In the genomic region with DNA sequence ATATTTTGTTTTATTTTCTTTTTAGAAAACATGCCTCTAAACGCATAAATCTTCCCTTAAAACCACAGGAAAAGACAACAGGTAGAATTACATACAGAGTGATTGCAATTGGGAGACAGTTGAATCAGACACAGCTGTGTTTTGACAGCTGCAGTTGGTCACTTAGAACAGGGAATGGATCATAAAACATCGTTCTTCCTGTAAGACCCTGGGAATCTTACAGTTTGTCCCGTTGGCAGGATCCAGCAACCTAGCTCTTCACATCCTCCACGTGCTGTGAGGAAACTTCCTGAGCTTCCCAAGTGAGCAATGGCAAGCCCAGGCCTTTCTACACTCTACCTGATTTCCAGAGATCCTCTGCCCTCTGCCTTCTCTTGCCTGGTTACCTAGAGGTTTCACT, we compare ENCODE assay signal across 33 mouse cellular contexts.
DNase-seq lines count a peak whose midpoint lies in the region; ATAC-seq and TF ChIP-seq lines count a peak whose summit lies in the region.
"Had no signal": no experiment of that assay in that cellular context is flagged by ENCODE, and none has a peak within 500 bp of the region (broad histone marks: within the 10 kb centered on the region; RNA-seq: fewer than 3 reads in every experiment).

No protein-coding gene starts in this region.

- peaks cover 15% of the 10 kb centered on the region for H3K4me1 ChIP-seq in kidney, embryonic 15.5 days
- 0 out of 2 replicates have a peak, but pooled peaks cover 3% of the 10 kb centered on the region for H3K4me1 ChIP-seq in embryonic facial prominence, embryonic 14.5 days (ENCODE audit: control insufficient read depth, insufficient read depth, low read length)
- H3K4me1 ChIP-seq: limb, embryonic 15.5 days; liver, embryonic 13.5 days; stomach, embryonic 15.5 days had no signal

- no peaks in the 10 kb centered on the region for H3K36me3 ChIP-seq in kidney, embryonic 15.5 days
- H3K36me3 ChIP-seq in C2C12 (ENCODE audit: control insufficient read depth, insufficient read depth): no peaks in the 10 kb centered on the region
- H3K36me3 ChIP-seq in embryonic facial prominence, embryonic 14.5 days (ENCODE audit: control insufficient read depth, insufficient read depth, low read length): no peaks in the 10 kb centered on the region
- H3K36me3 ChIP-seq: hindbrain, embryonic 10.5 days; hindbrain, embryonic 15.5 days; limb, embryonic 10.5 days; limb, embryonic 15.5 days; liver, embryonic 13.5 days; neural tube, embryonic 12.5 days; stomach, embryonic 15.5 days had no signal

- no peak overlapping the region for H3K4me2 ChIP-seq in kidney, embryonic 15.5 days
- no peak overlapping the region for H3K4me2 ChIP-seq in embryonic facial prominence, embryonic 14.5 days (ENCODE audit: low read depth, low read length)
- H3K4me2 ChIP-seq: hindbrain, embryonic 15.5 days; limb, embryonic 15.5 days; liver, embryonic 13.5 days; neural tube, embryonic 12.5 days; stomach, embryonic 15.5 days had no signal

- peak overlapping the region; percentile 49; the same call in 1 of the 2 replicates for H3K27ac ChIP-seq in kidney, embryonic 15.5 days
- H3K27ac ChIP-seq in embryonic facial prominence, embryonic 14.5 days (replicated peaks; ENCODE audit: low read depth, low read length): no peak overlapping the region
- H3K27ac ChIP-seq: heart, adult 2 months; hindbrain, embryonic 10.5 days; hindbrain, embryonic 15.5 days; limb, embryonic 10.5 days; limb, embryonic 15.5 days; liver, embryonic 13.5 days; macrophage; neural tube, embryonic 12.5 days; stomach, embryonic 15.5 days had no signal

- H3K9ac ChIP-seq in kidney, embryonic 15.5 days: no peak overlapping the region
- no peak overlapping the region for H3K9ac ChIP-seq in embryonic facial prominence, embryonic 14.5 days (ENCODE audit: low read depth, low read length)
- H3K9ac ChIP-seq: hindbrain, embryonic 15.5 days; limb, embryonic 15.5 days; liver, embryonic 13.5 days; neural tube, embryonic 12.5 days; stomach, embryonic 15.5 days had no signal

- H3ac ChIP-seq in C2C12 (ENCODE audit: control insufficient read depth, insufficient read length, low read depth): no peak overlapping the region

- DNase-seq in kidney, postnatal 10 days: no peak
- DNase-seq in embryo, embryonic 11 days: peak; percentile 51
- peak; percentile 32 for DNase-seq in embryonic facial prominence, embryonic 14.5 days (ENCODE audit: low spot score)
- DNase-seq in thymus, postnatal 14 days: no peak
- DNase-seq in layer of hippocampus, postnatal 36 days: no peak
- DNase-seq in layer of hippocampus, adult 11-12 months (ENCODE audit: low spot score): no peak
- DNase-seq: adrenal gland, adult 2 months; adrenal gland, postnatal 36 days; cerebellum, adult 2 months; cerebellum, postnatal 14 days; gastrocnemius, postnatal 36 days; heart, adult 2 months; heart, postnatal 14 days; kidney, adult 18-20 months; kidney, postnatal 4 days; liver, embryonic 13.5 days; lung, adult 2 months; lung, postnatal 10 days; midbrain, embryonic 14.5 days; right cerebral cortex, postnatal 14 days had no signal

- TF ChIP-seq CTCF in C2C12 (IDR thresholded peaks at IDR 0.05; ENCODE audit: control insufficient read depth, insufficient read depth, insufficient read length): no peak

- H3K79me2 ChIP-seq in C2C12 (ENCODE audit: control insufficient read depth, insufficient read depth): no peaks in the 10 kb centered on the region

- no peaks in the 10 kb centered on the region for H3K79me3 ChIP-seq in C2C12 (ENCODE audit: low read depth)

- no peak overlapping the region for H3K4me3 ChIP-seq in kidney, embryonic 15.5 days (replicated peaks)
- no peak overlapping the region for H3K4me3 ChIP-seq in C2C12 (ENCODE audit: insufficient read depth, poor library complexity, severe bottlenecking)
- no peak overlapping the region for H3K4me3 ChIP-seq in embryonic facial prominence, embryonic 14.5 days (ENCODE audit: low read depth, low read length)
- H3K4me3 ChIP-seq: heart, adult 2 months; hindbrain, embryonic 10.5 days; hindbrain, embryonic 15.5 days; limb, embryonic 10.5 days; limb, embryonic 15.5 days; liver, embryonic 13.5 days; neural tube, embryonic 12.5 days; stomach, embryonic 15.5 days had no signal

- no peaks in the 10 kb centered on the region for H3K27me3 ChIP-seq in kidney, embryonic 15.5 days
- no peaks in the 10 kb centered on the region for H3K27me3 ChIP-seq in C2C12 (ENCODE audit: control insufficient read depth, insufficient read depth, insufficient read length)
- H3K27me3 ChIP-seq in embryonic facial prominence, embryonic 14.5 days (replicated peaks; ENCODE audit: control insufficient read depth, insufficient read depth, low read length): no peaks in the 10 kb centered on the region
- H3K27me3 ChIP-seq: hindbrain, embryonic 15.5 days; limb, embryonic 15.5 days; liver, embryonic 13.5 days; neural tube, embryonic 12.5 days; stomach, embryonic 15.5 days had no signal

- 15% methylated on average over 4 of the region's 4 CpGs for WGBS in kidney, embryonic 15.5 days
- WGBS in embryonic facial prominence, embryonic 14.5 days: 16% methylated on average over 4 of the region's 4 CpGs

- H3K9me3 ChIP-seq in kidney, embryonic 15.5 days (replicated peaks): no peaks in the 10 kb centered on the region
- no peaks in the 10 kb centered on the region for H3K9me3 ChIP-seq in embryonic facial prominence, embryonic 14.5 days (ENCODE audit: control insufficient read depth, low read length)
- H3K9me3 ChIP-seq: hindbrain, embryonic 10.5 days; hindbrain, embryonic 15.5 days; limb, embryonic 10.5 days; limb, embryonic 15.5 days; liver, embryonic 13.5 days; neural tube, embryonic 12.5 days; stomach, embryonic 15.5 days had no signal

- ATAC-seq in kidney, embryonic 15.5 days (replicated peaks; ENCODE audit: low FRiP score): peak; percentile 48; the same call in 1 of the 2 replicates
- ATAC-seq in embryonic facial prominence, embryonic 14.5 days (ENCODE audit: low read depth): no peak
- ATAC-seq: activated CD4-positive, CD25-positive, alpha-beta regulatory T cell, adult 4 months; CD4-positive, CD25-positive, alpha-beta regulatory T cell, adult 4 months; forebrain, embryonic 14.5 days; inflammation-experienced regulatory T-cells, adult 6 months had no signal

TF ChIP-seq in C2C12, 6 proteins besides CTCF, POLR2A, EP300 and RAD21:
- TF ChIP-seq USF1 (IDR thresholded peaks at IDR 0.05; ENCODE audit: low read depth): peak; percentile 62
- no peak for TF ChIP-seq FOSL1 (IDR thresholded peaks at IDR 0.05; ENCODE audit: insufficient read depth, low read length, poor library complexity, severe bottlenecking)
- TF ChIP-seq MYOD1 (IDR thresholded peaks at IDR 0.05; ENCODE audit: control insufficient read depth, insufficient read length, low read depth): peak; percentile 99
- TF ChIP-seq MYOG (IDR thresholded peaks at IDR 0.05; ENCODE audit: control insufficient read depth, extremely low read depth, insufficient read length): no peak
- TF ChIP-seq CEBPB (IDR thresholded peaks at IDR 0.05; ENCODE audit: low read depth): no peak
- peak; percentile 61 for TF ChIP-seq MAX (IDR thresholded peaks at IDR 0.05)

Comparison
In these comparisons a context has a peak if more than half of its experiments do, and no peak if none do; other contexts are left out.
1. DNase-seq: peak in embryo, embryonic 11 days (single experiment) and embryonic facial prominence, embryonic 14.5 days (single experiment); none in kidney, postnatal 10 days (single experiment), thymus, postnatal 14 days (single experiment), layer of hippocampus, postnatal 36 days (0 of 2) and layer of hippocampus, adult 11-12 months (single experiment).